Mouse (Mus musculus) brain, embryonic 14.5 days (tissue): ENCODE data around the gene Amtn. TPM values are rescaled to one million over a fixed set of nuclear protein-coding genes. Genes with fewer than 3 reads are reported as not detected.
"Not testable (repeated sequence)": the region's sequence is repeated elsewhere in the genome, so short reads cannot be mapped to it uniquely, and the experiment has no call there.

Experiments used
- DNase-seq: peaks from one replicate; pipeline ENCODE4 v3.0.0-alpha.2; 2011; ENCODE audit warnings: low read depth
- CTCF ChIP-seq: fragments of 200-500 bp; IDR thresholded peaks from 2 replicates; pipeline ENCODE4 v1.5.1; 2012; ENCODE audit warnings: inconsistent platforms, mild to moderate bottlenecking, moderate library complexity, borderline replicate concordance; ENCODE audit not compliant: insufficient read depth, insufficient read length; ENCODE audit errors: extremely low read depth
- POLR2A ChIP-seq: fragments of 200-500 bp; IDR thresholded peaks from 2 replicates; pipeline ENCODE4 v1.6.1; 2012; ENCODE audit warnings: mild to moderate bottlenecking, inconsistent platforms, borderline replicate concordance; ENCODE audit not compliant: poor library complexity, insufficient read depth, insufficient read length, severe bottlenecking; ENCODE audit errors: extremely low read depth
- polyA plus RNA-seq: library from polyadenylated mRNA; depleted of rRNA; stranded (reverse); fragments of >200 nt; gene quantifications from 2 replicates; pipeline ENCODE4 v1.2.3, GENCODE M21; 2012; rRNA removed

Amtn gene
- polyA plus RNA-seq, result not detected in 2 replicates

DNA sequence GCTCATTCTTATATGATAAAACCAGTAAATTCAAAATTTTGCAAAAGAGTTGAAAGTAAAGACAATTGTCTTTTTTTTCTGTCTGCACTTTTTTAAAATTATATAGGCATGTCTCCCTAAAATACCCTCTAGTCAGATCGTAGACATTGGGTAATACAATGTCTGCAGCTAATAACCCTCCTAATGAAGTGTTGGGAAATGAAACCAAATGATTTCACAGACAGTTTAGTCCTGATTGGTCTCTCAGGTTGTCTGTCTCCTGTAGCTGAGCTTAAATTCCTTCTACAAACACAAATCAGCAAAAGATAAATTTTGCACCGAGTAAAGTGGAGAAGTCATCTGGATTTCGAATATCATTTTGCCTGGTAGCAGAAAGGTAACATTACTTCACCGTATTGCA, at the start of gene Amtn:
Gene Amtn, plus strand, starts transcription at position 301 of the 400 bp plus-strand sequence.
- DNase-seq, result no peak
- TF ChIP-seq CTCF (no peak), POLR2A (no peak)

DNA sequence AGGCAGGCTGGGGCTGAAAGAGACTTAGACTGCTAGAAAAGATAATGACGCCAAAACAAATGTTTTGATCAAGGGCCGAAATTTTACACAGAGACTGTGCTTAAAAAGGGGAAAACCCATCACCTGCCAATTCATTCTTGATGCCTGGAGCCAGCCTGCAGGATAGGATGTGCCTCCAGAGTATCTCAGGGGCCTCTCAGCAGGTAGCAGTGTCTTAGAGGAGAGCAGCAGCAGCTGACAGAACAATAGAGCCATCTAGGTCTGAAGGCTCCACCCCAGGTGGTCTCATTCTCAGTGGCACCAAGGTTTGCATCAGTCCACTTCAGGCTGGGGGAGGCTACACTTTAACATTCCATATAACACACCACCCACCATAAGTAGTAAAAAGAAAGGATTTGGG, 27.4 kb upstream of the Amtn start:
- DNase-seq, result not testable (repeated sequence)

DNA sequence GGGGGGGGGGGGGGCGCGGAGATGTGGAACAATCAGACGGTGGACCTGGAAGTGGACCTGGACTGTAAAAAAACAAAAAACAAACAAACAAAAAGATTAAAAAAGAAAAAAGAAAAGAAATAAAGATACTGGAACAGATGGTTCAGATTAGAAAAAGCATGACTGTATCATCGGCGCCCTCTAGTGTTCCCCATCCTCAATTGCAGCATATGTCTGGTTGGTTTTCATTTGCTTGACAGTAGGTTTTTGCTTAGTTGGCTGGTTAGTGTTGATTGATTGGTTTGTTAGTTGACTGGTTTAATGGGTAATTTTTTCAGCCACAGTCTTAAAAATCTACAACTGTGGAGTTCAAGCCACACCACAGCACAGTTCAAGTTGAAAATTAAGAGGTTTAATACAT, 11.1 kb upstream of the Amtn start:
- no peak for TF ChIP-seq POLR2A
- peak; percentile 71; the same call in 1 of the 2 replicates for TF ChIP-seq CTCF
- DNase-seq, result peak; percentile 67

DNA sequence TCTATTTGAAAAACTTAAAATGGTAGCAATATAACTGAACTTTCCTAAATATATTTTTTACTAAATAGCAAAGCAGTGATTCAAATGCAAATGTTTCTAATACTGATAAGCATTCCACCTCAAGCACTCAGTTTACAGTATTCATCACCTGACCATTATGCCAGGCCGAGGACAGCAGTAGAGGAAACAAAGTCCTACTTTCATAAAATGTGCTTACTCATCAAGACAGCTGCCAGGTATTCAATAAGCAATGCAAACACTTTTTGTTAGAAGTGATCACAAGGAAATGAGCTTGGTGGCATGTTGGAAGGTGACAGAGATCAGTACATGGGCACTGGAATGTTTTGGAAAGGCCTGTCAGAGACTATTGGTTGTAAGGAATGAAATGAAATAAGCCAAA, 9.0 kb upstream of the Amtn start:
- no peak for DNase-seq
- TF ChIP-seq POLR2A (no peak), CTCF (no peak)

DNA sequence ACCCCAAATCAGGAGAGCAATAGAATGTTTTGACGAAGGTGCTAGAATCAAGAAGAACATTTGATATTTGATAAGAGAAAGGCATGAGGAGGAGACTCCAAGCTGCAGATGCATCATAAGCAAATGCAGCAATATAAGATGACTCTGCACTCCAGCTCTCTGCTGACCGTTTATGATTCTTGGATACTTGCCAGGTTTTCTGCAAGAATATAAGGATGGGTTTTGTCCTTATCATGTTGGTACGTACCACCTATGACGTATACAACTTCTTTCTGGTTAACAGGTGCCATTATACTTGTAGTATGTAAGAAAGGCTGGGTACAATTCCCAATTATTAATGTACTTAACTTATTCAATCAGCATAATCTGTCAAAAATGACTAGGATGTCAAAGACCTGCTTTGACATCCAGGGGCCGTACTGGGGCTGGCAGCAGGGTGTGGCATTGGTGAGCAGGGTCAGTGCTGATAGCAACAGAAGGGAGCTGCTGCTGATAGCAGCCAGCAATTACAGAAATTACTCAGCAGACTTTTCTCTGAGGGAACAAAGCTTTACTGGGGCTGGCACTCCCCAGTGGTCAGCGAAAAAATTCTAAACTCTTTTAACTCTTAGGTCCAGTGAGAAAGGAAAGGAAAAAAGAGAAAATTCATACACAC, 5.2 kb upstream of the Amtn start:
- DNase-seq, result no peak
- TF ChIP-seq POLR2A, result no peak
- no peak for TF ChIP-seq CTCF

DNA sequence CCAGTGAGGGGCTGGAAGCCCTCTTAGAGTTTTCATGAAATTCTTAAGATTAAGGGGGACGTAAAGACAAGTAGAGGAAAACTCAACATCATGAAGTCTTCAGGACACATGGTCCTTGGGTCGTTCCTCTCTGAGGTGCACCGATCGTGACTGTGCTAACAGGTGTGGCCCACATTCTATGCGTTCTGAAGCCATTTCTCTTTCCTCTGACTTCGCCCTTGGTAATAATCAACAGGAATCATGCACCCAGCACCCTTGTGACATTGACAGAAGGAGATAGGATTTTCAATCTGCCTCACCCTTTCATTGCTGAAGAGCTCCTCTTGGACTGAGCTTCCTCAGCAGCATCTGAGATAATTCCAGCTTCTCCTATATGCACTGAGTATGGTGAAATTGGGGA, 3.3 kb upstream of the Amtn start:
- DNase-seq, result no peak
- TF ChIP-seq CTCF (no peak), POLR2A (no peak)

DNA sequence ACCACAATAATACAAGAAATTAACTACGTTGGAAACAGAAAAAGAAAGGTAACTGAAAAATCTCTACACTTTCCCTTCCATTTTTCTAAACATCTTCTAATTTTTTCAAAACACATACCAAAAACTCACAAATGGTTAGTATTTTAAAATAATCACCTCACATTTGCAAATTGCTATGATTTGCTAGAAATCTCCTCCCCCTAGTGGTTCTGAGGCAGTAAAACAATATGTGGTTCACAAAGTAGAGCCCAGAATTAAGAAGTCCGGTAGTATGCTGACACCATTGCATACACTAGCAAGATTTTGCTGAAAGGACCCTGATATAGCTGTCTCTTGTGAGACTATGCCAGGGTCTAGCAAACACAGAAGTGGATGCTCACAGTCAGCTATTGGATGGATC, 16.1 kb downstream of the Amtn start:
- DNase-seq, result not testable (repeated sequence)

DNA sequence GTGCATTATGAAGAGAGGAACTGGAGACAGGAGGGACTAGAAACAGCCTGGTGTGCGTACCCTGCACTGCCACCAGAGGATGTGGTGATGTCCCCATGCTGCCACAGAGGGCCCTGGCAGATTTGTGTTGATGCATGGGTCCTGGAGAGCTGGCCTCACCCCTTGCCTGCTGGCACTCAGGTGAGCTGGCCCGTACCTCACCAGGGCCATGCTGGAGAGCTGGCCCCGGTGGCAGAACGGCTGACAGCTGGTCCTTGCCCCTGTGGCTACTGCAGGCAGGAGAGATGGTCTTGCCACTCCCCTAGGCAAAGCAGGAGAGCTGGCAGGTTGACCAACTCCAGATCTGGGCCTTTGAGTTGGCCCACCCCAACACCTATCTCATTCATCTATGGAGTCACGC, 22.7 kb downstream of the Amtn start:
- no peak for DNase-seq
- TF ChIP-seq POLR2A, result no peak

DNA sequence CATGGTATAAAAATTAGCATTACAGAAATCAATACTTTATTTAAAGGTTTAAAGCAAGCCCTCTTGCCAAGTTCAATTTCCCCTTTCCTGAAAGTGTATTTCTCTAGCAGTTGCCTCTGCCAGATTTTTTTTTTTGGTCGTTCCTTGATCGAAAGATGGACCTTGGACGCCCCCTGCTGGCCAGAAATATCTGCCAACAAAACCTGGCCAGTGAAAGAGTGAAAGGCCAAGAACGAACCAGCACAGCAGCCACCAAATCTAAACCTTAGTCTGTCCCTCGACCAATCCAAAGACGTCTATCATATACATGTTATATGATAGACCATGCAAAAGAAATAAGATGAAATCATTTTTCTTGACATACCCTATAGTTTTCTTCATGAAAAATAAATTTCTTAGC, 23.9 kb downstream of the Amtn start:
- DNase-seq, result peak; percentile 85
- TF ChIP-seq POLR2A (no peak), CTCF (peak; percentile 83)

DNA sequence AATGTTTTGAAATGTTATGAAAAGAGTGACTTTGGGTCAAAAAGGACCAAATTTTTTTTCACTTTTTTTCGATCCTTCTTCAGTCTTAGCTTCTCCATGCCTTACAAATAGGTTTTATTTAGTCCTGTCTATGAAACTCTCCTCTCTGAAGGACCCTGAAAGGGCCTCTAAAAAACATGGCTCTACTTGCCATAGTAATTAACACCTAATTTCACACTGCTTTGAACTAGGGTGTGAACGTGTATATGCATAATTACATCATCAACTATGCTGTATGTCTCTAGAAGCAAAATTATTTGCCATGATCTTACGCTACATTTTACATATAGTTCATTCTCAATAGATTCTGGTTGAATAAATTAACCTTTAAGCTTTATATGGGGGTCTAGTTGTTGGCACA, 25.6 kb downstream of the Amtn start:
- peak; percentile 51 for DNase-seq
- TF ChIP-seq POLR2A, result no peak
- TF ChIP-seq CTCF, result no peak

DNA sequence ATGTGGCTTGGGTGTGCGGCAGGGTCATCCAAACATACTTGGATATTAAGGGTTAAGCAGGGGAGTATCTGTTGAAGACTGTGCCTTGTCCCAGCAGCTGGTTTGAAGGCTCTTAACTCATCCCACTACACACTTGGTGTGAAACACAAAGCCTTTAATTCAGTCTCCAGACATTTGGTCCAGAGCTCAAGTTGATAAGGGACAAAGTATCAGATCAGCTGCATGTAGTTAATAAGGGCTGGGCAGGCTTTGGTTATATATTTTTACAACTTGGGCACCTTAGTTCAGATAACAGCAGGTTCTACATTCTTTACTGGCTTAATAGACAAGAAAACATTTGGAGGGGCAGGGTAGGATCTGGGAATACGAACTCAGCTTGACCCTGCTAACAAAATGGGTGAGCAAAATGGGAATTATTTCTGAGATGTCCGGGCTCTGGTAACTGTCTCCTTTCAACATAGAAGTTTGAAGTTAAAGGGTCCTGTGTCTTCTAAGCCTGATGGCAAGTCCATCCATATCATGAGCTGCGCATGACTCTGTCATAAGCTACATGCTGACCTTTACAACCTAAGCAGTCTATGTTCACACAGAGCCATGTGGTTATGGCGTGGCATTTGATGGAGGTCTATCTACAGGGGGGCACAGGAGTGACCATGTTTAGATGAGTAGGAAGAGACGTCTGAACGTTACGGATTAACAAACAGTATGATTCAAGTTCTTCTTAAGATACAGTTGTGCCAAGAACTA, 44.6 kb downstream of the Amtn start:
- no peak for TF ChIP-seq POLR2A
- TF ChIP-seq CTCF, result no peak
- DNase-seq, result no peak

DNA sequence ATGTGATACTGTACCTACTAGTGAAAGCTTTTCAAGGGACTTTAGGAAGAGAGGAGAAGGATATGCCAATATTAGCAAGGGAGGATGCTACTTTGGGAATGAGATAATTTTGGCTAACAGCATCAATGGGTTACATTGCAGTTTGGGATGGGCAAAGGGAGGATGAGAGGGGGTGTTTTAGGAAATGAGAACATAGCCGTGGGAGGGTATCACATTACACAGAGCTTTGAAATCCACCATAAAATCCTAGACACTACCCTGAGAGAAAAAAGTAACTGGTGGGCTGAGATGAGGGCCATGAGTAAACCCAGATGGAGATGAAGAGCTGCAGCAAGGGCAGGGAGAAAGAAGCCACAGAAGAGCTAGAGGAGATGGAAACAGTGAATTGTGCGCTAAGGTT, 49.0 kb downstream of the Amtn start:
- DNase-seq, result not testable (repeated sequence)

DNA sequence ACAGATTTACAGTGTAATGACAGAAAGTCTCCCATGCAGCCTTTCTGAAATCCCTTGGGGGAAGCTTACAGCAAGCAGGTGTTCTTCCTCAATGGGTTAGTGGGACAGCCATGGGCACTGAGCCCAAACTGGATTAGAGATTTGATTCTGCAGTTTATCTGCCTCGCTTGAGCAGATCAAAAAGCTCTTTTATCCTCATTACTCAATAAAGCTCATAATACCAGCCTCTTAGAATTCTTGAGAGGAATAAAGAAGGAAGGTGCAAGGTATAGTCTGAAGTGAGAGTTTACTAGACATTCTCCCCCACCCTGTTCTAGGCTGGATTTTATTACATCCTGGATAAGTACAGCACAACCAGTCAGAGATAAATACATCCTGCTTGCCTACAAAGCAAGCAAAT, 50.8 kb downstream of the Amtn start:
- no peak for TF ChIP-seq CTCF
- no peak for TF ChIP-seq POLR2A
- peak; percentile 81 for DNase-seq

Other genes with a start within 250 kb of the Amtn start
- not detected in 2 replicates for gene Gm11115, start 222.0 kb upstream of the Amtn start, polyA plus RNA-seq
- gene Gm7714, start 107.2 kb upstream of the Amtn start, polyA plus RNA-seq, result not detected in 2 replicates
- not detected in 2 replicates for gene Prol1, start 58.8 kb upstream of the Amtn start, polyA plus RNA-seq
- 0.41 TPM in 1 of 2 replicates, not detected in the other for gene Ambn, start 79.9 kb downstream of the Amtn start, polyA plus RNA-seq
- not detected in 2 replicates for gene Enam, start 111.9 kb downstream of the Amtn start, polyA plus RNA-seq
- 0.96 and 1.1 TPM in 2 replicates for gene Jchain, start 151.8 kb downstream of the Amtn start, polyA plus RNA-seq
- 24.4 and 31.7 TPM in 2 replicates for gene Utp3, start 178.4 kb downstream of the Amtn start, polyA plus RNA-seq
- gene Rufy3, start 188.9 kb downstream of the Amtn start, polyA plus RNA-seq, result 121 and 180 TPM in 2 replicates